Comparison of ENCODE assay signal across 8 mouse cellular contexts in genomic region chr15:94342365-94342764, GRCm38 (mm10).
DNase-seq lines count a peak whose midpoint lies in the region; ATAC-seq and TF ChIP-seq lines count a peak whose summit lies in the region.

No protein-coding gene starts in this region.

- H3K4me2 ChIP-seq in liver, embryonic 12.5 days: no peak overlapping the region
- no peak overlapping the region for H3K4me2 ChIP-seq in forebrain, postnatal 0 days (ENCODE audit: low read depth)
- 0 out of 2 replicates have a peak overlapping the region, but pooled peaks have one; percentile 17 for H3K4me2 ChIP-seq in limb, embryonic 13.5 days (replicated peaks)

- ATAC-seq in liver, embryonic 12.5 days: no peak
- ATAC-seq in forebrain, postnatal 0 days: no peak
- no peak for ATAC-seq in limb, embryonic 13.5 days (ENCODE audit: low FRiP score, low read depth)

- peak; percentile 68 for TF ChIP-seq CTCF in forebrain, postnatal 0 days (IDR thresholded peaks at IDR 0.05; ENCODE audit: low read depth)

- H3K27me3 ChIP-seq in liver, embryonic 12.5 days (replicated peaks): no peaks in the 10 kb centered on the region
- H3K27me3 ChIP-seq in forebrain, postnatal 0 days (ENCODE audit: insufficient read depth, low read length): no peaks in the 10 kb centered on the region
- no peaks in the 10 kb centered on the region for H3K27me3 ChIP-seq in limb, embryonic 13.5 days

- DNase-seq in liver: peak; percentile 54
- DNase-seq in adrenal gland, postnatal 36 days: peak; percentile 80 to 85
- peak; percentile 52 for DNase-seq in forebrain, postnatal 0 days
- peak; percentile 55 to 86 for DNase-seq in kidney, adult 8-10 months
- peak; percentile 89 to 90 for DNase-seq in right cerebral cortex, adult 2 months (ENCODE audit: low spot score in 2 of 2)
- peak; percentile 41 for DNase-seq in urinary bladder, adult 2 months (ENCODE audit: low spot score)

- H3K9ac ChIP-seq in liver, embryonic 12.5 days: no peak overlapping the region
- no peak overlapping the region for H3K9ac ChIP-seq in forebrain, postnatal 0 days
- H3K9ac ChIP-seq in limb, embryonic 13.5 days: no peak overlapping the region

- H3K4me3 ChIP-seq in liver, embryonic 12.5 days: no peak overlapping the region
- H3K4me3 ChIP-seq in forebrain, postnatal 0 days (ENCODE audit: low read depth, low read length): no peak overlapping the region
- H3K4me3 ChIP-seq in limb, embryonic 13.5 days: no peak overlapping the region

- no peaks in the 10 kb centered on the region for H3K4me1 ChIP-seq in liver, embryonic 12.5 days
- H3K4me1 ChIP-seq in forebrain, postnatal 0 days (ENCODE audit: insufficient read depth): no peaks in the 10 kb centered on the region
- H3K4me1 ChIP-seq in limb, embryonic 13.5 days: peaks cover 5% of the 10 kb centered on the region; the same call in 1 of the 2 replicates

- 61% methylated on average over 10 of the region's 10 CpGs for WGBS in liver, embryonic 12.5 days (ENCODE audit: insufficient replicate concordance)
- 60% methylated on average over 10 of the region's 10 CpGs for WGBS in forebrain, postnatal 0 days
- 39% methylated on average over 10 of the region's 10 CpGs for WGBS in limb, embryonic 13.5 days

- no peak overlapping the region for H3K27ac ChIP-seq in liver, embryonic 12.5 days
- no peak overlapping the region for H3K27ac ChIP-seq in forebrain, postnatal 0 days (ENCODE audit: low read depth, low read length)
- no peak overlapping the region for H3K27ac ChIP-seq in limb, embryonic 13.5 days

- H3K36me3 ChIP-seq in liver, embryonic 12.5 days: no peaks in the 10 kb centered on the region
- no peaks in the 10 kb centered on the region for H3K36me3 ChIP-seq in forebrain, postnatal 0 days (ENCODE audit: insufficient read depth)
- H3K36me3 ChIP-seq in limb, embryonic 13.5 days: peaks cover 8% of the 10 kb centered on the region

- H3K9me3 ChIP-seq in liver, embryonic 12.5 days (replicated peaks): peaks cover 8% of the 10 kb centered on the region; the same call in 1 of the 2 replicates
- H3K9me3 ChIP-seq in forebrain, postnatal 0 days (ENCODE audit: low read length): no peaks in the 10 kb centered on the region
- H3K9me3 ChIP-seq in limb, embryonic 13.5 days: 0 out of 2 replicates have a peak, but pooled peaks cover 5% of the 10 kb centered on the region
